Mouse (Mus musculus): ENCODE measurements around the gene Kxd1. TPM values are rescaled to one million over a fixed set of nuclear protein-coding genes. Genes with fewer than 3 reads are reported as not detected.

The Kxd1 gene
- 74.4 and 77.6 TPM in 2 replicates for polyA plus RNA-seq (2015; fragmentation: Nextera tagmentation; extraction: Ambion mirVana)

DNA sequence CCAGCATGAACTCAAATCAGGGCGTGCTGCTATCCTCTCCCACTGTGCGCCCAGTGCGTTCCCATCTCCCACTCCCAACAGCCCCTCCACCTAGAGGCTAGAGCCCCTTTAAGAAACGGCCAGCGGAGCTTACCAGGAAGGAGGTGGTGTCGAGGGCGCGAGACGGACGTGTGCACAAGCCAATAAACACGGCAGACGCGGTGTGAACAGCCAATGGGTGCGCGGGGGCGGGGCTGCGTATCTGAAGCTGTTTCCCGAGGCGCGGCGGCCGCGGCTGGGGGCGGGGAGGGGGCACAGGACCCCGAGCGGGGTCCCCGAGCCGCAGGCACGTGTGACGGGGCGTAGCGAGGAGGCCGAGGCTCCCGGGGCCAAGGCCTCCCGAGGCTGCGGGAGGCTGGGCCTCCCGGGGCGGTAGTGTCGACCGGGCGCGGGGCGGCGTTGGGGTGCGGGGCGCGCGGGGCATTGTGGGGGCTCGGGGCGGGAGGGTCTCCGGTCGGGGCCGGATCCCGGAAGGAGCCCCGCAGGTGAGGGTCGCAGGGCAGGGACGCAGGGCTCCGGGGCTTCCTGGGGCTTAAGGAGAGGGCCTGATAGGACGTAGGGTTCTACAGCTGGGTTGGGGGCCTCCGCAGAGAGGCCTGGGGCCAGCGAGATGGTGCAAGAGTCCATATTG is at the start of gene Kxd1, which contains the start of gene Fkbp8:
Kxd1 (minus strand) TSS at position 445 of the 670 bp plus-strand sequence.
Fkbp8 (plus strand) TSS at position 213 of the 670 bp plus-strand sequence.
- WGBS = under 1% methylated on average over 60 of the region's 61 CpGs
- Histone ChIP-seq H3K27me3 (ENCODE audit: control insufficient read depth, insufficient read depth, low read length) (no peaks in the 10 kb centered on the region), H3K4me1 (ENCODE audit: control insufficient read depth, insufficient read depth, low read length) (peaks cover 23% of the 10 kb centered on the region), H3K9me3 (replicated peaks; ENCODE audit: control insufficient read depth, low read length) (no peaks in the 10 kb centered on the region), H3K4me2 (ENCODE audit: low read depth, low read length) (peak within 1 kb of the TSS; percentile 95), H3K27ac (ENCODE audit: low read length) (peak within 1 kb of the TSS; percentile 81), H3K4me3 (ENCODE audit: low read length) (peak within 1 kb of the TSS; percentile 82), H3K9ac (ENCODE audit: low read length) (peak within 1 kb of the TSS; percentile 98), H3K36me3 (ENCODE audit: control insufficient read depth, insufficient read depth) (peaks cover 25% of the 10 kb centered on the region)
- ATAC-seq (replicated peaks; ENCODE audit: extremely low read depth, insufficient read depth, low FRiP score) = peak; percentile 92

- WGBS = 90% methylated on average over 3 of the region's 3 CpGs
- H3K36me3 ChIP-seq (ENCODE audit: control insufficient read depth, insufficient read depth) = peaks cover 26% of the 10 kb centered on the region
Observed at GRCm38 (mm10) chr8:70577207-70577606, 49.5 kb upstream of the Kxd1 start.

GRCm38 (mm10) chr8:70574915-70575314 is 47.2 kb upstream of the Kxd1 start:
- 0 out of 2 replicates have a peak, but pooled peaks have one; percentile 50 for ATAC-seq (replicated peaks; ENCODE audit: extremely low read depth, insufficient read depth, low FRiP score)
- Histone ChIP-seq H3K27me3 (ENCODE audit: control insufficient read depth, insufficient read depth, low read length) (no peaks in the 10 kb centered on the region), H3K4me1 (ENCODE audit: control insufficient read depth, insufficient read depth, low read length) (peaks cover 29% of the 10 kb centered on the region), H3K9me3 (replicated peaks; ENCODE audit: control insufficient read depth, low read length) (no peaks in the 10 kb centered on the region), H3K36me3 (ENCODE audit: control insufficient read depth, insufficient read depth) (peaks cover 17% of the 10 kb centered on the region), H3K27ac (ENCODE audit: low read length) (peak overlapping the region; percentile 23), H3K4me2 (ENCODE audit: low read depth, low read length) (no peak overlapping the region), H3K9ac (ENCODE audit: low read length) (no peak overlapping the region), H3K4me3 (ENCODE audit: low read length) (no peak overlapping the region)
- 40% methylated on average over 4 of the region's 4 CpGs for WGBS

More at GRCm38 (mm10) chr8:70577207-70577606, 49.5 kb upstream of the Kxd1 start:
- Histone ChIP-seq H3K9ac (ENCODE audit: low read length) (no peak overlapping the region), H3K4me2 (ENCODE audit: low read depth, low read length) (no peak overlapping the region), H3K27ac (ENCODE audit: low read length) (no peak overlapping the region), H3K4me1 (ENCODE audit: control insufficient read depth, insufficient read depth, low read length) (peaks cover 12% of the 10 kb centered on the region), H3K4me3 (ENCODE audit: low read length) (no peak overlapping the region), H3K9me3 (replicated peaks; ENCODE audit: control insufficient read depth, low read length) (no peaks in the 10 kb centered on the region), H3K27me3 (ENCODE audit: control insufficient read depth, insufficient read depth, low read length) (no peaks in the 10 kb centered on the region)
- ATAC-seq (replicated peaks; ENCODE audit: extremely low read depth, insufficient read depth, low FRiP score) = no peak

GRCm38 (mm10) chr8:70574302-70574701 is 46.5 kb upstream of the Kxd1 start:
- Histone ChIP-seq H3K9me3 (replicated peaks; ENCODE audit: control insufficient read depth, low read length) (no peaks in the 10 kb centered on the region), H3K4me1 (ENCODE audit: control insufficient read depth, insufficient read depth, low read length) (peaks cover 32% of the 10 kb centered on the region), H3K9ac (ENCODE audit: low read length) (no peak overlapping the region), H3K27me3 (ENCODE audit: control insufficient read depth, insufficient read depth, low read length) (no peaks in the 10 kb centered on the region), H3K27ac (ENCODE audit: low read length) (peak overlapping the region; percentile 21; the same call in 1 of the 2 replicates), H3K4me2 (ENCODE audit: low read depth, low read length) (no peak overlapping the region), H3K4me3 (ENCODE audit: low read length) (no peak overlapping the region), H3K36me3 (ENCODE audit: control insufficient read depth, insufficient read depth) (peaks cover 16% of the 10 kb centered on the region)
- ATAC-seq (replicated peaks; ENCODE audit: extremely low read depth, insufficient read depth, low FRiP score) = no peak

GRCm38 (mm10) chr8:70570990-70571389 is 43.2 kb upstream of the Kxd1 start:
- Histone ChIP-seq H3K27me3 (ENCODE audit: control insufficient read depth, insufficient read depth, low read length) (no peaks in the 10 kb centered on the region), H3K9me3 (replicated peaks; ENCODE audit: control insufficient read depth, low read length) (no peaks in the 10 kb centered on the region), H3K9ac (ENCODE audit: low read length) (peak overlapping the region; percentile 58; the same call in 1 of the 2 replicates), H3K27ac (ENCODE audit: low read length) (peak overlapping the region; percentile 79), H3K36me3 (ENCODE audit: control insufficient read depth, insufficient read depth) (peaks cover 12% of the 10 kb centered on the region; the same call in 1 of the 2 replicates), H3K4me3 (ENCODE audit: low read length) (no peak overlapping the region), H3K4me2 (ENCODE audit: low read depth, low read length) (no peak overlapping the region), H3K4me1 (ENCODE audit: control insufficient read depth, insufficient read depth, low read length) (peaks cover 35% of the 10 kb centered on the region)
- WGBS = 45% methylated on average over 6 of the region's 6 CpGs
- ATAC-seq (replicated peaks; ENCODE audit: extremely low read depth, insufficient read depth, low FRiP score) = peak; percentile 68

DNA sequence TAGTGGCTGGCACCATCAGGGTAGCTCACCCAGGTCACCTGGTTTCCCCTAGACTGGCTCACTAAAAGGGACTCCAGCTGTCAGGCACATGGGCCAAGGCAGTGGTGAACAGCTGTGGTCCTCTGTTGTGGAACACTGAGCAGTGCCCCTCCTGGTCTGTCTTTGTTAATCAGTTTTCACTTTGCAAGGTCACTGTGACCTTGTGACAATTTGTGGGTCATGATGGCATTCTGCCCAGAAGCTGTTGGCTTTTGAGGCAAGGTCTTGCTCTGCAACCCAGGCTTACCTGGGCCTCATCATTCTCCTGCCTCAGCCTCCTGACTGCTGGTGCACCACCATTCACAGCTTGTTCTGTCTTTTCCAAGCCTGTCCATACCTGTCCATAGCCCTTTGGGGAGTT is 42.6 kb upstream of the Kxd1 start:
- Histone ChIP-seq H3K4me3 (ENCODE audit: low read length) (no peak overlapping the region), H3K36me3 (ENCODE audit: control insufficient read depth, insufficient read depth) (peaks cover 11% of the 10 kb centered on the region; the same call in 1 of the 2 replicates), H3K9ac (ENCODE audit: low read length) (no peak overlapping the region), H3K27me3 (ENCODE audit: control insufficient read depth, insufficient read depth, low read length) (no peaks in the 10 kb centered on the region), H3K9me3 (replicated peaks; ENCODE audit: control insufficient read depth, low read length) (no peaks in the 10 kb centered on the region), H3K27ac (ENCODE audit: low read length) (peak overlapping the region; percentile 79), H3K4me2 (ENCODE audit: low read depth, low read length) (no peak overlapping the region), H3K4me1 (ENCODE audit: control insufficient read depth, insufficient read depth, low read length) (peaks cover 41% of the 10 kb centered on the region)
- ATAC-seq (replicated peaks; ENCODE audit: extremely low read depth, insufficient read depth, low FRiP score) = no peak

DNA sequence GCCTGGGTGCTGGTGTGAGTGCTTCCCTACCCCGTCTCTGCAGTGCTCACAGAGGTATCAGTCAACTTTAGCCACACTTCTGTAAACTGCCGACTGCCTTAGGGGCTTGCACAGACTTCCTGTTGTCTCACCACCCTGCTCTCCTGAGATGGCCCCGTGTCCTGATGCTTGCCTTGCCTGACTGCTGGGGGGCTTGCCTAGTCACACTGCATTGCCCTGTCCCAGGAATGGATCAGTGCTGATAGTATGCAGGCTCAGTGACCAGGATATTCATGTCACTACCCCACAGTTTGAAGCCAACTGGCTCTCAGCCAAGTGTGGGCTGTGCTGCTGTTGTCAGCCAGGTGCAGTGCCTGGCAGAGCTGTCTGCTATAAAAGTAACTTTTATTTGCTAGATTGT is 37.8 kb upstream of the Kxd1 start:
- Histone ChIP-seq H3K36me3 (ENCODE audit: control insufficient read depth, insufficient read depth) (no peaks in the 10 kb centered on the region), H3K4me2 (ENCODE audit: low read depth, low read length) (no peak overlapping the region), H3K4me1 (ENCODE audit: control insufficient read depth, insufficient read depth, low read length) (peaks cover 58% of the 10 kb centered on the region), H3K27me3 (ENCODE audit: control insufficient read depth, insufficient read depth, low read length) (no peaks in the 10 kb centered on the region), H3K9me3 (replicated peaks; ENCODE audit: control insufficient read depth, low read length) (no peaks in the 10 kb centered on the region), H3K27ac (ENCODE audit: low read length) (peak overlapping the region; percentile 58), H3K4me3 (ENCODE audit: low read length) (no peak overlapping the region), H3K9ac (ENCODE audit: low read length) (no peak overlapping the region)
- 30% methylated on average over 3 of the region's 3 CpGs for WGBS
- ATAC-seq (replicated peaks; ENCODE audit: extremely low read depth, insufficient read depth, low FRiP score) = peak; percentile 59

GRCm38 (mm10) chr8:70564696-70565235 is 37.0 kb upstream of the Kxd1 start:
- H3K9me3 ChIP-seq (replicated peaks; ENCODE audit: control insufficient read depth, low read length) = no peaks in the 10 kb centered on the region
- ATAC-seq (replicated peaks; ENCODE audit: extremely low read depth, insufficient read depth, low FRiP score) = no peak
- H3K27me3 ChIP-seq (ENCODE audit: control insufficient read depth, insufficient read depth, low read length) = no peaks in the 10 kb centered on the region
- H3K4me3 ChIP-seq (ENCODE audit: low read length) = no peak overlapping the region
- WGBS = 71% methylated on average over 3 of the region's 3 CpGs
- peak overlapping the region; percentile 0; the same call in 1 of the 2 replicates for H3K27ac ChIP-seq (ENCODE audit: low read length)
- no peak overlapping the region for H3K9ac ChIP-seq (ENCODE audit: low read length)
- H3K36me3 ChIP-seq (ENCODE audit: control insufficient read depth, insufficient read depth) = no peaks in the 10 kb centered on the region
- H3K4me2 ChIP-seq (ENCODE audit: low read depth, low read length) = no peak overlapping the region
- peaks cover 58% of the 10 kb centered on the region for H3K4me1 ChIP-seq (ENCODE audit: control insufficient read depth, insufficient read depth, low read length)

DNA sequence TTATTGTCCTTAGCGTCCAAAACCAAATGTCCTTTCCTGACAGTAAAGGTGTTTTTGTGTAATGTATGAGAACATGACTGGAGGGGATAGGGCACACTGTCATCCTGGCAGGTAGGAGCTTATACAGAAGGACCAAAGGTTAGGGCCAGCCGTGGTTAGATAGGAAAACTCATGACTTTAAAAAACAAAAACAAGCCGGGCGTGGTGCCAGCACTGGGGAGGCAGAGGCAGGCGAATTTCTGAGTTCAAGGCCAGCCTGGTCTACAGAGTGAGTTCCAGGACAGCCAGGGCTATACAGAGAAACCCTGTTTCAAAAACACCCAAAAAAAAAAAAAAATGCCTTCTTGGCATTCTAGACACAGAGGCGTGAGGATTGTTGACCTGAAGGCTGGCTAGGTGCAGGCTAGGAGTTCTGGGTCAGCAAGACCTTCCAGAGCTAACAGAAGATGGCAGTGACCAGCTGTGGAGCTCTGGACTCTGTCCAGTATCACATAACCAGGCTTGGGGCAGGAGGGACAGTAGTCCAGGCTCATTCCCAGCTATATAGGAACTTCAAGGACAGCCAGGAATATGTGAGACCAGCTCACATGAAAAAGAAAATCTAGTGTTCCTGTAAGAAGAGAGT is 36.1 kb upstream of the Kxd1 start:
- no peak overlapping the region for H3K9ac ChIP-seq (ENCODE audit: low read length)

More for the DNA sequence above, 36.1 kb upstream of the Kxd1 start:
- Histone ChIP-seq H3K36me3 (ENCODE audit: control insufficient read depth, insufficient read depth) (no peaks in the 10 kb centered on the region), H3K27ac (ENCODE audit: low read length) (no peak overlapping the region), H3K4me2 (ENCODE audit: low read depth, low read length) (no peak overlapping the region), H3K9me3 (replicated peaks; ENCODE audit: control insufficient read depth, low read length) (no peaks in the 10 kb centered on the region), H3K4me1 (ENCODE audit: control insufficient read depth, insufficient read depth, low read length) (peaks cover 59% of the 10 kb centered on the region), H3K4me3 (ENCODE audit: low read length) (no peak overlapping the region), H3K27me3 (ENCODE audit: control insufficient read depth, insufficient read depth, low read length) (no peaks in the 10 kb centered on the region)
- no peak for ATAC-seq (replicated peaks; ENCODE audit: extremely low read depth, insufficient read depth, low FRiP score)
- 89% methylated on average over 6 of the region's 6 CpGs for WGBS

Measured in heart, embryonic 16.5 days (tissue).